In genomic region chr6:83115011-83115671, GRCm38 (mm10) we compare ENCODE assay signal across 7 mouse cellular contexts. TPM values are rescaled to one million over a fixed set of nuclear protein-coding genes. Genes with fewer than 3 reads are reported as not detected.
A peak's percentile ranks its signal among the peaks of the same experiment; 100 is the strongest.
DNase-seq lines count a peak whose midpoint lies in the region; ATAC-seq and TF ChIP-seq lines count a peak whose summit lies in the region.

TSS of gene Mogs (plus strand) at chr6:83115496.

- no peaks in the 10 kb centered on the region for H3K9me3 ChIP-seq in embryonic facial prominence, embryonic 12.5 days
- no peaks in the 10 kb centered on the region for H3K9me3 ChIP-seq in limb, embryonic 11.5 days (ENCODE audit: control insufficient read depth, low read length)
- H3K9me3 ChIP-seq in midbrain, embryonic 13.5 days = no peaks in the 10 kb centered on the region

- ATAC-seq in embryonic facial prominence, embryonic 12.5 days (ENCODE audit: insufficient number of reproducible peaks, insufficient read depth, low FRiP score, low TSS enrichment) = peak; percentile 76
- ATAC-seq in limb, embryonic 11.5 days (ENCODE audit: insufficient number of reproducible peaks, low FRiP score, low TSS enrichment, low read depth) = peak; percentile 81
- ATAC-seq in midbrain, embryonic 13.5 days = peak; percentile 88

- H3K27me3 ChIP-seq in embryonic facial prominence, embryonic 12.5 days = no peaks in the 10 kb centered on the region
- no peaks in the 10 kb centered on the region for H3K27me3 ChIP-seq in limb, embryonic 11.5 days (ENCODE audit: control insufficient read depth, insufficient read depth, low read length)
- H3K27me3 ChIP-seq in midbrain, embryonic 13.5 days = no peaks in the 10 kb centered on the region
- H3K27me3 ChIP-seq in small intestine, adult 2 months (ENCODE audit: control insufficient read depth, insufficient read depth, low read length) = no peaks in the 10 kb centered on the region

- DNase-seq in adrenal gland, postnatal 25 days = peak; percentile 97
- peak; percentile 99 for DNase-seq in heart, adult 11 months
- DNase-seq in kidney, adult 18-20 months = peak; percentile 95
- peak; percentile 95 for DNase-seq in limb, embryonic 11.5 days (ENCODE audit: low spot score)

- H3K4me3 ChIP-seq in embryonic facial prominence, embryonic 12.5 days = peak within 1 kb of the TSS; percentile 71
- H3K4me3 ChIP-seq in limb, embryonic 11.5 days (ENCODE audit: low read depth, low read length) = peak within 1 kb of the TSS; percentile 86
- H3K4me3 ChIP-seq in midbrain, embryonic 13.5 days (replicated peaks) = peak within 1 kb of the TSS; percentile 88
- peak within 1 kb of the TSS; percentile 75 for H3K4me3 ChIP-seq in small intestine, adult 2 months (ENCODE audit: low read depth, low read length)

- under 1% methylated on average over 56 of the region's 58 CpGs for WGBS in embryonic facial prominence, embryonic 12.5 days
- WGBS in limb, embryonic 11.5 days = under 1% methylated on average over 44 of the region's 58 CpGs
- 2% methylated on average over 49 of the region's 58 CpGs for WGBS in midbrain, embryonic 13.5 days
- 1% methylated on average over 54 of the region's 58 CpGs for WGBS in small intestine, adult 2 months

- H3K36me3 ChIP-seq in embryonic facial prominence, embryonic 12.5 days = peaks cover 33% of the 10 kb centered on the region
- peaks cover 14% of the 10 kb centered on the region for H3K36me3 ChIP-seq in limb, embryonic 11.5 days (ENCODE audit: control insufficient read depth, insufficient read depth, low read length)
- H3K36me3 ChIP-seq in midbrain, embryonic 13.5 days = peaks cover 37% of the 10 kb centered on the region
- H3K36me3 ChIP-seq in small intestine, adult 2 months (ENCODE audit: control insufficient read depth, insufficient read depth, low read length) = peaks cover 7% of the 10 kb centered on the region

- 0 out of 2 replicates have a peak, but pooled peaks have one; percentile 32 for TF ChIP-seq CTCF in small intestine, adult 2 months (IDR thresholded peaks at IDR 0.05; ENCODE audit: extremely low read depth, insufficient read length, insufficient replicate concordance, low read depth, low read length)

- peak; percentile 95 for TF ChIP-seq POLR2A in small intestine, adult 2 months (IDR thresholded peaks at IDR 0.05; ENCODE audit: low read depth, low read length)

- H3K4me2 ChIP-seq in embryonic facial prominence, embryonic 12.5 days (replicated peaks) = peak within 1 kb of the TSS; percentile 97
- peak within 1 kb of the TSS; percentile 89 for H3K4me2 ChIP-seq in limb, embryonic 11.5 days (ENCODE audit: low read depth, severe bottlenecking)
- H3K4me2 ChIP-seq in midbrain, embryonic 13.5 days (replicated peaks) = peak within 1 kb of the TSS; percentile 88

- peak within 1 kb of the TSS; percentile 83 for H3K27ac ChIP-seq in embryonic facial prominence, embryonic 12.5 days
- peak within 1 kb of the TSS; percentile 70 for H3K27ac ChIP-seq in limb, embryonic 11.5 days (replicated peaks; ENCODE audit: low read depth, low read length)
- H3K27ac ChIP-seq in midbrain, embryonic 13.5 days = peak within 1 kb of the TSS; percentile 84
- peak within 1 kb of the TSS; percentile 96 for H3K27ac ChIP-seq in small intestine, adult 2 months (ENCODE audit: insufficient read depth, low read depth, low read length)

- H3K4me1 ChIP-seq in embryonic facial prominence, embryonic 12.5 days = peaks cover 25% of the 10 kb centered on the region
- H3K4me1 ChIP-seq in limb, embryonic 11.5 days (ENCODE audit: control insufficient read depth, insufficient read depth, low read length) = peaks cover 12% of the 10 kb centered on the region; the same call in 1 of the 2 replicates
- H3K4me1 ChIP-seq in midbrain, embryonic 13.5 days (replicated peaks) = peaks cover 55% of the 10 kb centered on the region
- H3K4me1 ChIP-seq in small intestine, adult 2 months (ENCODE audit: control insufficient read depth, insufficient read depth, insufficient read length, low read length) = peaks cover 14% of the 10 kb centered on the region

- peak within 1 kb of the TSS; percentile 96 for H3K9ac ChIP-seq in embryonic facial prominence, embryonic 12.5 days
- peak within 1 kb of the TSS; percentile 80 for H3K9ac ChIP-seq in limb, embryonic 11.5 days (ENCODE audit: low read length)
- H3K9ac ChIP-seq in midbrain, embryonic 13.5 days (replicated peaks) = peak within 1 kb of the TSS; percentile 93

RNA-seq across cellular contexts. Expression of gene Mogs, which starts in this region (rescaled TPM):
- 76.1 and 82.2 TPM in 2 replicates for total RNA-seq in adrenal gland, postnatal 25 days (2021)
- 54.9 and 55.2 TPM in 2 replicates for polyA plus RNA-seq in embryonic facial prominence, embryonic 12.5 days (2016; fragmentation: Nextera tagmentation; extraction: Ambion mirVana)
- polyA plus RNA-seq in limb, embryonic 11.5 days (2014; fragmentation: Nextera tagmentation; extraction: Ambion mirVana) = 34.7 and 42.1 TPM in 2 replicates
- 16.0 and 26.9 TPM in 2 replicates for polyA plus RNA-seq in midbrain, embryonic 13.5 days (2015; fragmentation: Nextera tagmentation; extraction: Ambion mirVana)
- 34.2 and 45.6 TPM in 2 replicates for polyA plus RNA-seq in small intestine, adult 2 months (2012; rRNA removed)

Comparison
In these comparisons a context has a peak if more than half of its experiments do, and no peak if none do; other contexts are left out.
1. Peak in every context shown above with its lines: DNase-seq, ATAC-seq, H3K4me3 ChIP-seq and H3K27ac ChIP-seq.